Mouse (Mus musculus): ENCODE results near the gene Npcd.

Npcd gene

DNA sequence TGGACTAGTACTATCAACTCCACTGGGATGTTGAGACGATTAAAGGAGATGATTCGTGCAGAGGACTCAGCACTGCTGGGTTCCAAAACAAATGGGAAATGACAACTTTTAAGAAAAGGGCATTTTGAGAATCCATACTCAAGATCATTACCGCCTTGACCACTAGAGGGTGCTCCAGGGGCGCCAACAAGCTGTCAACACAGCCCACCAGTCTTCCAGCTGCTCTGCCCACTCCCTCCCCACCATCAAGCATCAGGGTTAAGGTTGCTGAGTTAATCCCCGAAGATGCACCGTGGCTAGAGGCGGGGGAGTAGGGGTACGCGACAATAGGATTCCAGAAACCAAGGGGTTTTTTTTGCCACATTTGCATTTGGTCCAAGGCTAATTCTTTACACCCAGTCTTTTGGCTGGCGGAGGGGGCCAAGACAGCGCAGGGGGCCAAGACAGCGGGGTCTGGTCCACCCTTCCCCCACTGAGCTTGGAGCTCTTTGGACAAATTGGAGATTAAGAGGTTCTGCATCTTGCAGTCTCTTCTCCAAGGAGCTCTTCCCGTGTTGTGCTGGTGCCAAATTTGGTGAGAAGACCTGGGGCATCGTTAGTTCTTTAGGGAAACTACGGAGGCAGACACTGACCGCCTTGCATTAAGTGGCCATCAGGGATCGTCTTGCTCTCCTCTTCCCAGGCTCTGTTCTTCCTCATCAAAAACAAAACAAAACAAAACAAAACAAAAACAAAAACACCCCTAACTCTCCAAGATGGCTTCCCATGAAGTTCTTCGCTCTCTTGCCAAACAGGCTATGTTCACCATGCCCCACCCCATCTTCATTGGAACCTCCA lies 1.8 kb downstream of the Npcd start:
- in situ Hi-C loops (cut with MboI, MseI) = loop anchor here in 1 of 2 experiments (10.0 kb wide), 1 partner anchor 937 kb away; the partner anchor contains the start of genes Gm49510 and Sh3bp1

DNA sequence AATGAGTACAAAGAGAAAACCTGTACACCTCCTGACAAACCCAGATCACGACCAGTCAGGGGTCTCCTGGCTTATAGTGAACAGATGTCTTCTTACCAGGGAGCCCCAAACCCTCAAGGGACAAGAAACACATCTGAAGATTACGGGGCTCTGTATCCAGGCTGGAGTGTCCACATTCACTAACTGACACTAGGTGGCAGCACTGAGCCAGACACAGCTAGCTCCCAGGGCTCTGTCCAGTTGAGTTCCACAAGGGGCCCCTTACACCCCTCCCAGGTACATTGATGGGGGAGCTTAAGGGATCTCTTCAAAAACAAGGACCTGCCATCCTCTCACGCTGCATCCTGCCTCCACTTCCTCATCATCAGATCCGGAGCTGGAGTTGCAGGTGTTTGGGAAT lies 3.6 kb downstream of the Npcd start:
- in situ Hi-C loops (cut with MboI, MseI) = loop anchor here in 1 of 2 experiments (10.0 kb wide), 1 partner anchor 936 kb away; the partner anchor contains the start of genes Gm49510 and Sh3bp1

DNA sequence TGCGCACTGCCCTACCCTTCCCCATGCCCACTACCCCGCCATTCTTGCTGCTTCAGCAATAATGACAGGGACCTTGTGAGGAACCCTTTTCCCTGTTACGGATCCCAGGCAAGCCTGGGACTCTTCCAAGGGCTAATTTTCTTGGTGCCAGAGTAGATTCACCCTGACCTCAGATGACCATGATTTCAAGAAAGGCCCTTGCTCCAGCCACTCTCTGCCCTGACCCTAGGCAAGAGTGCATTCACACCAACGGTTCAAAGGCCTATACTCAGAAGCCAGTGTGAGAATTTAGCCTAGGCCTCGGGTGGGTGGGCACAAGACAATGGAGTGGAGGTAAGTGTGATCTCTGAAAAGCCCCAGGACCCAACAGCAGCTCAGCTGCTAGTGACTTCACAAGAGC lies 4.6 kb downstream of the Npcd start:
- in situ Hi-C loops (cut with MboI, MseI) = loop anchor here in 1 of 2 experiments (5.0 kb wide), 1 partner anchor 83 kb away; no protein-coding TSS in a partner anchor

DNA sequence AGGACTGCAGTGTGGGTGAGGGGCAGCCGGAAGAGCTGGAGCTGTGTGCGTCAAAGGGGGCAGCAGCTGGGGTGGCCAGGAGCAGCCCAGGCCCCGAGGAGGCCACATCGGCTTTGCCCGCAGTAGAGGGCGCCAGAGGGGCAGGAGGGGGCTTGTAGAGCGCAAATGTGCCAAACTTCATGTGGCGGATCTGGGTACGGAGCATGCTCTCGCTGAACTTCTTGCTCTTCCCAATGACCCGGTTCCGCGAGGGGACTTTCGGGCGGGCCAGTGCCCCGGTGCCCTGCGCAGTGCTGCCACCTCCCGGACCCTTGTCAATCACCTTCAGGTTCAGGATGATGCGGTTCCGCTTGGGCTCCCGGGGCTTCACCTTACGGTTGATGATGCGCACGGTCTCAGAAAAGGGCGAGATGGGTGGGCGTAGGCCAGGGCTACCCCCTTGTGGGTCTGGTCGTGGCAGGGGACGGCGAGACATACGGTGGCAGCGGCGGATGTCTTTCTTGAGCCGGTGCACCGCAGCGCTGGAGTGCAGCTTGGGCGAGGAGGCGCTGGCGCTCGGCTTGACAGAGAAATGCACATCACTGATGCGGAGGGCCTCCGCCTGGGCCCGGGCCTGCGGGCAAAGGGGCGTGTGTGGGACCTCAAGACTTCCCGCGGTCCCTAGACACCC lies 5.5 kb downstream of the Npcd start:
- in situ Hi-C loops (cut with MboI, MseI) = loop anchor here in 1 of 2 experiments (5.0 kb wide), 1 partner anchor 84 kb away; no protein-coding TSS in a partner anchor

DNA sequence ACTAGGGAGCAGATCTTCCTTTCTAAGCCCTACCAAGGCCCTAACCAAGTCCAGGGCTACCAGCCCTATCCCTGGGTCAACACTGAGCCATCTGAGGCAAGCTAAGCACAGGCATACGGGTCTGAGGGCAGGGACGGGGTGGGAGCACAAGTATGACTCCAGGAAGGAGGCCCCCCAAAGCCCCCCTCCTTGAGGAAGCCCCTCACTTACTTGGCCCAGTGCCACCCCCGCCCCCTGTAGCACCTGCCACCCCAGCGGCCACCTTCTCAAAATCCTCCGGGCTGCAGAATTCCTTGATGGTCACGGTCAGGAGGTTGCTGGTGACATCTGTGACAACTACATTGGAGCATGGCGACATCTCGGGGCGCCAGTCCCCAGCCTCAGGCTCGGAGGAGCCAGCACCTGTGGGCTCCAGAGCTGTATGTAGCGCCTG lies 6.2 kb downstream of the Npcd start:
- in situ Hi-C loops (cut with MboI, MseI) = loop anchor here in 1 of 2 experiments (5.0 kb wide), 1 partner anchor 85 kb away; no protein-coding TSS in a partner anchor

DNA sequence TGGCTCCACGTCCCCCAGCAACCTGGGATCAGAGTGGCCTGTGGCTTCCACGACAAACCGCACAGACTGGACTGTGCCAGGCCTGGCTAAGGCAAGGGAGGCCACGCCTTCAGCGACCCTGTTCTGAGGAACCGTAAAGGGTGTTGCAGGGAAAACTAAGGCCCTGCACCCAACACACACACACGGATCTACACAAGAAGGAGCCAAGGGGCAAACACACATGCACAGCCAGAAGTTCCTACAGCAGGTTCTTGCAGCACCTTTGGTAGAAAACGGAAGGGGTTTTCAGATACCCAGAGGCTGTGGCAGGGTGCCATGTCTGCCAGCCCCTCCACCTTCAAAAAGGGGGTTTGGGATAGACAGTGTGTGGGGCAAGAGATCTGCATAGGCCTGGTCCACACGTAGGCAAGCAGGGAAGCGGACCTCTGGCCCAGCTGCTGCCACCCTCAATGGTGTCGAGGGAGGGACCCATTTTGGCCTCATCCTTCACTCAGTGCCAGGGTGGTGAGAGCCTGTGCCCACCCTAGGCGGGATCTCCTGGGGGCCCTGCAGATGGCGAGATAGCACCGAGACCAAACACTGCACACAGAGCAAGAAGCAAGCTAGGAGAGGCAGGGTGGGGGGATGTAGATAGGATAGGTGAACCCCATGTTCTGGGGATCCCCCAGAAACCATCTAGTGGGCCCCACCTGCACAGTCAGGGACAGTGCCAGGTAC lies 6.8 kb downstream of the Npcd start:
- in situ Hi-C loops (cut with MboI, MseI) = loop anchor here in 1 of 2 experiments (5.0 kb wide), 1 partner anchor 85 kb away; no protein-coding TSS in a partner anchor

DNA sequence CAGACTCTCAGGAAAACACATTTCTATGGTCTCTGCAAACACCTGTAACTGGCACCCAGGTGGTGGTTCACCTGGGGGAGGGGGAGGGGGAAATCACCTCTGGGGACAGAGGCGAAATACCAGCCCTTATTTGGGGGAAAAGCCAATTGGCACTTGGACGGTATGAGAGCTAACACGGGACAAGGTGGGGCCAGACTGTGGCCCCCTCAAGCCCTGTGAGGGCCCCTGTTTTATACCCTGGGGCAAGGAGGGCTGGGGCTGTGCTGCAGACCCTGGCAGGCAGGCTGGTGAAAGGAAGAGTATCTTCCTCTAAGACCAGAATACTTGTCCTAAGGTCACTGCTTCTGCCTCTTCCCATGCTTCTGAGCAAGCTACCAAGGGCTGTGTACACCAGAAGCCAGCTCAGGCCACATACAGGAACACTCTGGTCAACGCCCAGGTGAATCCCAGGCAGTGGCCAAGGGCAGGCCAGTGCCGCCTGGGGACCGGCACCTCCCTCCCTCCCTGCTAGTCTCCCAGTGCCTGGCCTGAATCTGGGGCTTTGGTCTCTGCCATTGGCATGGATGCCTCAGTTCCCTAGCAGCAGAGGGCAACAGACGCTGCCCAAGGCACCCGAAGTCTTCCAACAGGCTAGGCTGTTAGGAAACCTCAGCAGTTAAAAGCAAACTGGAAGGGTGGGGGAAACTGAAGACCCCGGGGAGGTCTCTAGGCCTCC lies 7.7 kb downstream of the Npcd start:
- in situ Hi-C loops (cut with MboI, MseI) = loop anchor here in 1 of 2 experiments (5.0 kb wide), 1 partner anchor 86 kb away; no protein-coding TSS in a partner anchor

DNA sequence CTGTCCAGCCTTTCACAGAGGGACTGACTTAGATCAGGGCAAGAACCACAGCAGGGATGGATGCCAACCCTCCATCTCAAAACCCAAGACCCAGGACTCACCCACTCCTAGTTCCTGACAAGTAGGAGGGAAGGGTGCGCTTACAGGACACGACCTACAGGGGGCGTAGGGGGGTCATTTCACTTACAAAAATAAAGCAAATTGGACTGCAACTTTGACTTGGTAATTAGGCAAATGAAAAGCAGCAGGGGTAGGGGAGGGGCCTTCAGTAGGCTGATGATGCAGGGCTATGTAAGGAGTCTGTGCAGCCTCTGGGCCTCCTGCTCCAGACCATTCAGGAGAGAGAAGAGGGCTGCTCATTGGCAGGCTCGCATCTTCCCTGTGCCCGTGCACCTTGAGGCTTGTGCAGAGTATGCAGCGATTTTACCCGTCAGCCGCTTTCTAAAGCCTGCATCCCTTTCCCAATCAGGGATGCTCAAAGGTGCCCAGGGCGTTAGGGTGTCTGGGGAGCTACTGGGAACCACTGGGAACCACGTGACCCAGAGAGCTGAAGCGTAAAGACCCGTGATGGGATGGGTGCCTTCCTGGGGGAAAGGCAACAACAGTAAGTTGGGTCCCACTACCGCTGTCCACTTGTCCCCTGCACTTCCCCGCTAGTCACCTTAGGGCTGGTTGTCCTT lies 8.8 kb downstream of the Npcd start:
- in situ Hi-C loops (cut with MboI, MseI) = loop anchor here in 1 of 2 experiments (5.0 kb wide), 1 partner anchor 87 kb away; no protein-coding TSS in a partner anchor

DNA sequence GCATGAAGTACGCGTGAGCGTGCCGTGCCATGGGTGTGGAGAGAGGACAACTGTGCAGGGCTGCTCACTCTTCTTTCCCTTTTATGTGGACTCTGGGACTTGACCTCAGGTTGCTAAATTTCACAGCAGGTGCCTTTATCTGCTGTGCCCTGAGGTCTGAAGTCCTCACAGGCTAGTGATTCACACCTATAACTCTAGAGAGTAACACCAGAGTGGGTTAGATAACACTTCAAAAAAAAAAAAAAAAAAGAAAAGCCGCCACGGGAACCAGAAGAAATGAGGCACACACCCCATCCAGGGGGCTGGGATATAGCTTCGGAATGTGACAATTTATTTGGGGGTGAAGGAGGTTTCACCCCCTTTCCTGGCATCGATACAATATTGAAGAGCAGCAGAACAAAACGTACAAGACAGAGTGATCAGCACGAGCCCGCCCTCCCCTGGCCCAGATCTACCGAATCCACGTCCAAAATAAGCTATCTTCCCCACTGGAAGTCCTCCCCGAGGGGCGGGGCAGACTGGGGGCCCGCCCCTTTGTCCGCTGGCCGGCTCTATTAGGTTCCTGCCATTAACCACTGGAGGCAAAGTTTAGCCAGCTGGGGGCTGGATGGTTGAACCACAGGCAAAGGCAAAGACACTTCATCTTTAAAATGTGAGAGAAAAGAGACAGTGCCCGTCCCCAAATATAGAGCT lies 10.3 kb downstream of the Npcd start:
- in situ Hi-C loops (cut with MboI, MseI) = no loop called here

DNA sequence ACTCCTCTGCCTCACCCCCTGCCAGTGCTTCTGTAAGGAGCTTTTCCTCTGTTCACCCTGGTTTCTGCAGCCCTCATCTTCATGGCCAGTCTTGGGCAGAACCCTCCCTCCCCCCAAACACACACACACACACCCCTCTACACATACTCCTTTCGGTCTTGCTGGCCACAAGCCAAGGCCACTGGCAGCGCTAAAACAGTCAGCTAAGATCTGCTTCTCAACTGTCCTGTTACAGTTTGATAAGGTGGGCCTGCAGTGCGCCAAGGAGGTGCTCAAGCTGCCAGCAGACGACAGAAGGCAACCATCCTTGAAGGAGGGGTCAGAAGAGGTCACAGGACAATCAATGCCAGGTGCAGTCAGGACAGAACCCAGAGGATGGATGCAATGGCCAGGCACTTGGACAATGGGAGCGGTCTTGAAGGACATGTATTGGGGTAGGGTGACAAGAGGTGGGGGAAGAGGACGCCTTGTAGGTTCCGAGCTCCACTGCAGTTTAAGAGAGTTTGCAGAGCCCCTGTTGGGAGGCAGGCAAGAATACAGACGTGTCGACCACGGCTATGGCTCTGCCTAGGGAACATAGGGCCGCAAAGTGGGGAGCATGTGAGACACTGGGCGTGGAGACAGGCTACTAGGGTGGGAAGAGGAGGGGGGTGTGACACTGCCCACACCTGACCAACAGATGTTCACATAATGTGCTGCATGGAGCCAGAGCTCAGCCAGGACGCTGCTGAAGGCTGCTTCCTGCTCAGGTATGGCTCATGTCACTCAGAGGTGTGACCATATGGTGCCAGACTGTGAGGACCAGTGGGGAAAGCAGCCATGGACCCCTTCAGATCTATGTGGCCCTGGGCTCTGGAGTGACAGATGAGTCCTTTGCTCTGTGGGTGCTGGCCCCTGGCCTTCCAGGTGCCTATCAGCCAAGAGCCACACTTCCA lies 11.5 kb downstream of the Npcd start:
- in situ Hi-C loops (cut with MboI, MseI) = no loop called here

DNA sequence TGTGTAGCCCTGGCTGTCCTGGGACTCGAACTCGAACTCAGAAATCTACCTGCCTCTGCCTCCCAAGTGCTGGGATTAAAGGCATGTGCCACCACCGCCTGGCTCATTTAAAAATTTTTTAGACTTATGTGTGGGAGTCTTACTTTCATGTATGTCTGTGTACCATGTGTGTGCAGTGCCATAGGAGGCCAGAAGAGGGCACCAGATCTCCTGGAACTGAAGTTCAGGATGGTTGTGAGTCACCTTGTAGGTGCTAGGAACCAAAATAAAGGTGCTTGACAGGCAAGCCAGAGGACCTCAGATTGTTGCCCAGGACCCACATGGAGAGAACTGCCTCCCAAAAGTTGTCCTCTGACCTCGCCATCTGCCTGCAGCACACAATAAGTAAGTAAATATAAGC lies 15.7 kb downstream of the Npcd start:
- in situ Hi-C loops (cut with MboI, MseI) = loop anchor here (10.0 kb wide), 2 partner anchors 246 to 254 kb away; no protein-coding TSS in a partner anchor

DNA sequence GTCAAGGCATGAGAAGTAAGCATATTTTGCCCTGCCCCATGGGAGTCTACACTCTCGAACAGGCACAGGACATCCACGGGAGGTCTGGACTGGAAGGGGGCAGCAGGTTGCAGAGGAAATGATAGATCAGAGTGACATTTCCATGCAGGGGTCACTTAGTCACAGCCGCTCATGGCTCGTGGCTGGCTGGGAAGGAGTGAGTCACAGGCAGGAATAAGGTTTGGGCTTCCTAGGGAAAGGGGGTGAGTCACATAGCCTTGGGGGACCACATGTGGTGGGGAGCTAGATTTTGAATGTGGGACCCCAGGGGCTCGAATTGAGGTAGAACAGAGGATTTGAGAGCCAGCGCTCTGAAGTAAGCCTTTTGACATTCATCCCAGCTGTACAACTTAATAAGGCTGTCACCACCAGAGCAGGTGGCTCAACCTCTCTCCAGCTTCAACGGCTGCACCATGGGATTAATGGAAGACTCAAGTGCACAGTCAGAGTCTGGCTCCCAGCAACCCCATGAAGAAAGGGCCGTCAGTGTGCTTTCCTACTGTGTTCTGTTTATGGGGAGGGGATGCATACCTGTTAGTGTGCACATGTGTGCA lies 20.3 kb downstream of the Npcd start:
- in situ Hi-C loops (cut with MboI, MseI) = loop anchor here (10.0 kb wide), 2 partner anchors 249 to 251 kb away; no protein-coding TSS in a partner anchor

DNA sequence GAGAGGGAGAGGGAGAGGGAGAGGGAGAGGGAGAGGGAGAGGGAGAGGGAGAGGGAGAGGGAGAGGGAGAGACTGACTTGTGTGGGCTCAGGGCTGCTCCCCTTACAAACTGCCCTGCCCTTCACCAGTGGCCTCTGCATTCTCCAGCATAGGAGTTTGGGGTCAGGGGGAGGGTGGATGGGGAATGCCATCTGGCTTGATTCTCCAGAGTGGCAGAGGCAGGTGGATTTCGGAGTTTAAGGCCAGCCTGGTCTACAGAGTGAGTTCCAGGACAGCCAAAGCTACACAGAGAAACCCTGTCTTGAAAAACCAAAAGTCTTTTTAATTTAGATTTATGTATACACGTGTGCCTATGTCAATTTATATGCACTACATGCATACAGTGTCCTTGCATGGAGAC lies 21.2 kb downstream of the Npcd start:
- in situ Hi-C loops (cut with MboI, MseI) = loop anchor here (10.0 kb wide), 2 partner anchors 248 to 252 kb away; no protein-coding TSS in a partner anchor

DNA sequence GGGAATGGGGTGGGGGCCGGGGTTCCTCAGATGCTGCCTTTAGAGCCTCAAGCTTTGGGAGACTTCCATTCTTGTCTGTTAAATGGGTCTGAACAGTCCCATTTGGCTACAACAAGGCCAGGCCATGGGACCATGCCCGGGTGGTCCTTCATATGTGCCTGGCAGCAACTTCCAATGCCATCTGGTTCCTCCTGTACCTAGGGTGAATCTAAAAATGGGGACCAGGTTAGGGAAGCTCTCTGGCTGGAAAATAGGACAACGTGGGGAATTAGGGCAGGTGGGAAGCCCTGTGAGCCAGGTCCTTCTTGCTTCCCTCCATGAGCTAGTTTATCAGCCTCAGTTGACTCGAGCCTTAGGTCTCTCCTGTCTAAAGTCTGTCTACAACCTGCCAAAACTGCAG lies 23.0 kb downstream of the Npcd start:
- in situ Hi-C loops (cut with MboI, MseI) = loop anchor here (10.0 kb wide), 2 partner anchors 246 to 254 kb away; no protein-coding TSS in a partner anchor

DNA sequence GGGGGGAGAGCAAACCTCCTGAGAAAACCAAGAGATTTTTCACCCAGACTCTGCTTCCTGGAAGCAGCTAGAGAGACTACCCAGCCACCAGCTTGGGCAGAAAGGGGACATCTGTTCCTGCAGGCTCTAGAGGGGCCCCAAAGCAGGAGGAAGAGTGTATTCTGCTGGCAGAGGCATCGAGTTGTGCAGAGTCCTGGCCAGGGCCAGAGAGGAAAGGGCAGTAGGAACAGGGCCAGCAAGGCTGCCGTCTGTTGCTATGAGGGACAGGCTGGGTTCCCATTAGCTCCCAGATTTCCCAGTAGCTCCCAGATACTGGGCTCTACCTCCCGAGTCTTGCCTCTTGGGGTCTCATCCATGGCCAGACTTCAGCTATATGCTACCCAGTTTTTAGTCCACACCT lies 24.0 kb downstream of the Npcd start:
- in situ Hi-C loops (cut with MboI, MseI) = loop anchor here (10.0 kb wide), 2 partner anchors 245 to 255 kb away; no protein-coding TSS in a partner anchor

DNA sequence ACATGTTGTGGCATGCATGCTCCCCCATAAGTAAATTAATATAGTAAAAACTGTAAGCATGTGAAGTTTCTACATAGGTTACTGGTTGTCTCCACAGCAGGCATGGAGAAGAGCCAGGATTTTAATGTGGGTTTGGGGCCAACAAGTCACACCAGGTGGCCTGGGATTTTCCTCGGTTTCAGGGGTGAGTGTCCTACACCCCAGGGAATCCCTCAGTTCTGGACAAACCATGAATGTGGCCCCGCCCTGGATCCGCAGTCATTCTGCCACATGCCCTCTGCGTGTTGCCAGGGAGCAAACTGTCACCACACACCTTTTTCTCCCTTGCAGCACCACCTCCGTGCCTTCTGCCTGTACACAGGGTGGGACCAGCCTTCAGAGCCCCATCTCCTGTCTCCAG lies 25.4 kb downstream of the Npcd start:
- in situ Hi-C loops (cut with MboI, MseI) = no loop called here

DNA sequence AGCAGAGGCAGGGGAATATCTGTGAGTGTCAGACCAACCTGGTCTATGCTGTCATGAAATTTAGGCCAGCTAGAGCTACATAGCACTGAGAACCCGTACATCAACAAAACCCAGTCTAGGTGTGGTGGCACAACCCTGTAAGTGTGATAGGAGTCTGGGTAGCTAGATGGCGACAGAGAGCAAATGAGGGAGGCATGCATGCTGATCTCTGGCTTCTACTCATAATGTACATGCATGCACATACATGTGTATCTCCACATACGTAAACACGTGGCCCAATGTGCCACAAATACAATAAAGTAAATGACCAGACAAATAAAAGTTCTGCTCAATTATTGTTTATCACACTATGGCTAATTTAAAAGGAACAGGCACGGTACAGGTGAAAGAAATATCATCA lies 25.9 kb downstream of the Npcd start:
- in situ Hi-C loops (cut with MboI, MseI) = no loop called here

DNA sequence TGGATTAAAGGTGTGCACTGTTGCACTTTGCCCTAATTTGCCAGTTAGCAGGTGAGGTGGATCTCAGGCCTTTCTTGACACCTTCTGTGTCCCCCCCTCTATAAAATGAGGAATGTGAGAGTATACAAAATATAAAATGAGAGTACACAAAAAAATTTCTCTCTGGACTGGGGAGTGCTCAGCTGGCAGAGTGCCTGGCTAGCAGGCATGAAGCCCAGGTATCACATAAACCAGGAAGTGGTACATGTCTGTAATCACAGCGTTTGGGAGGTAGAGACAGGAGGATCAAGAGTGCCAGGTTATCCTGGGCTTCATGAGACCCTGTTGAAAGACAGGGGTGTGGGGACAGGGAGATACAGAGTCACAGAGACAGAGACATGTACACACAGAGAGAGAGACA lies 27.0 kb downstream of the Npcd start:
- in situ Hi-C loops (cut with MboI, MseI) = no loop called here

Measured in T-helper 17 cell (primary cell).